Mouse (Mus musculus) adrenal gland, postnatal 0 days (tissue): ENCODE measurements around the gene Hs3st3a1. TPM values are rescaled to one million over a fixed set of nuclear protein-coding genes. Genes with fewer than 3 reads are reported as not detected.

ENCODE experiments used
- polyA plus RNA-seq: library from polyadenylated mRNA; unstranded; fragments of >200 nt; fragmentation: Nextera tagmentation; extraction: Ambion mirVana; gene quantifications from 2 replicates; pipeline ENCODE4 v1.2.1, GENCODE M21; 2015

Gene Hs3st3a1
- polyA plus RNA-seq, result 0.08 and 0.35 TPM in 2 replicates

GRCm38 (mm10) chr11:64434611-64435545, at the start of gene Hs3st3a1:
Hs3st3a1 (plus strand) TSS chr11:64435332.

GRCm38 (mm10) chr11:64436412-64436727, 1.2 kb downstream of the Hs3st3a1 start, which contains the start of gene F930015N05Rik:
F930015N05Rik (minus strand) TSS chr11:64436653.

Other genes with a start within 250 kb of the Hs3st3a1 start
- 0.16 and 0.23 TPM in 2 replicates for gene F930015N05Rik, start 1.3 kb downstream of the Hs3st3a1 start, polyA plus RNA-seq